Mouse (Mus musculus) embryonic fibroblast, embryonic 13.5 days (primary cell): ENCODE data around the gene Chga.

Experiments
- CTCF ChIP-seq: IDR thresholded peaks from 2 replicates; pipeline ENCODE4 v1.5.1; 2011; ENCODE audit warnings: mild to moderate bottlenecking, control low read depth, low read length, moderate library complexity, borderline replicate concordance; ENCODE audit not compliant: insufficient read depth
- POLR2A ChIP-seq: IDR thresholded peaks from 2 replicates; pipeline ENCODE4 v1.6.1; 2011; ENCODE audit warnings: low read depth, mild to moderate bottlenecking, control low read depth, low read length, moderate library complexity

DNA sequence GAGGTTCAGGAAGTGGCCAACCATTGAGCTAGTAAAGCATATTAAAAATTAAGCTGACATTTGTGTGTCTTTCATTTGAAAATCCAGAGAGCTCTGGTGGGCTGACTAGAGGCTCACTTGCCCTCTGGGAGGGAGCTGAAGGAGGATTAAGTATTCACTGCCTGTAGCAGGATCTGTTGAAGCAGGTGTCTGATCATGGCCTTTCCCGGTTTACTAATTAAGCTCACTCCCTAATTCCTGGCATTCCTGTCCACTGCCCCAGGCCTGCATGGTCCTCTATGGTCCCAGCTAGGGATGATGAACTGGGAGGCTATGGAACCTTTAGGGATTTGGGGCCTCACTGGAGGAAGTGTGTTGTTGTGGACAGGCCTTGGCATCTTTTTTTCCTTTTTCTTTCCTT lies 19.0 kb upstream of the Chga start:
- TF ChIP-seq CTCF = no peak
- TF ChIP-seq POLR2A = no peak
